Mouse (Mus musculus) MEL (cell line): ENCODE results near the gene Rin2. TPM values are rescaled to one million over a fixed set of nuclear protein-coding genes. Genes with fewer than 3 reads are reported as not detected.

Experiments used
- DNase-seq: peaks from one replicate; pipeline ENCODE4 v3.0.0; 2011; ENCODE audit warnings: low read depth, low spot score
- H3K27ac ChIP-seq: 2 replicates; pipeline ENCODE4 v1.5.1; 2012; ENCODE audit warnings: low read depth, mild to moderate bottlenecking, control low read depth, low read length, moderate library complexity; ENCODE audit not compliant: control insufficient read depth
- H3K27me3 ChIP-seq, 2 experiments: fragments of 150-350 bp in 1 of 2; sonication (generic) in 1 of 2; 2 replicates each; pipeline ENCODE4 v1.6.1; 2012; ENCODE audit warnings: low read length in 2 of 2, mild to moderate bottlenecking in 2 of 2, improper control_type of control experiment in 1 of 2, moderate library complexity in 1 of 2; ENCODE audit not compliant: insufficient read depth in 2 of 2, control insufficient read depth in 1 of 2
- H3K36me3 ChIP-seq, 2 experiments: 2 replicates each; pipeline ENCODE4 v1.6.1; 2012 to 2014; ENCODE audit warnings: low read length in 2 of 2, improper control_type of control experiment in 1 of 2, inconsistent platforms in 1 of 2, mild to moderate bottlenecking in 1 of 2; ENCODE audit not compliant: insufficient read depth in 2 of 2, control insufficient read depth in 1 of 2
- H3K4me1 ChIP-seq, 2 experiments: fragments of 150-350 bp in 1 of 2; sonication (generic) in 1 of 2; 2 replicates each; pipeline ENCODE4 v1.6.1; 2012; ENCODE audit warnings: low read length in 2 of 2, improper control_type of control experiment in 1 of 2, mild to moderate bottlenecking in 1 of 2; ENCODE audit not compliant: insufficient read depth in 2 of 2, control insufficient read depth in 1 of 2
- H3K4me3 ChIP-seq, 2 experiments: fragments of 150-350 bp in 1 of 2; sonication (generic) in 1 of 2; 2 replicates each; pipeline ENCODE4 v1.5.1; 2012; ENCODE audit warnings: low read depth in 2 of 2, low read length in 2 of 2, mild to moderate bottlenecking in 2 of 2, moderate library complexity in 2 of 2, control low read depth in 1 of 2, improper control_type of control experiment in 1 of 2; ENCODE audit not compliant: control insufficient read depth in 1 of 2, insufficient read depth in 1 of 2
- H3K79me2 ChIP-seq: 2 replicates; pipeline ENCODE4 v1.6.1; 2012; ENCODE audit warnings: mild to moderate bottlenecking, low read length, moderate library complexity; ENCODE audit not compliant: control insufficient read depth, poor library complexity, insufficient read depth
- H3K9ac ChIP-seq: 2 replicates; pipeline ENCODE4 v1.6.1; 2012; ENCODE audit warnings: low read depth, mild to moderate bottlenecking, control low read depth, low read length, moderate library complexity; ENCODE audit not compliant: control insufficient read depth, poor library complexity, severe bottlenecking
- H3K9me3 ChIP-seq: fragments of 150-350 bp; sonication (generic); replicated peaks from 2 replicates; pipeline ENCODE4 v1.6.1; 2012; ENCODE audit warnings: mild to moderate bottlenecking, low read length, improper control_type of control experiment, moderate library complexity; ENCODE audit not compliant: insufficient read depth
- BHLHE40 ChIP-seq: IDR thresholded peaks from 2 replicates; pipeline ENCODE4 v1.6.1; 2012; ENCODE audit warnings: low read depth, mild to moderate bottlenecking, inconsistent platforms, low read length, improper control_type of control experiment, borderline replicate concordance
- CHD2 ChIP-seq: IDR thresholded peaks from 2 replicates; pipeline ENCODE4 v1.6.1; 2011; ENCODE audit warnings: low read length, improper control_type of control experiment
- CTCF ChIP-seq, 3 experiments: IDR thresholded peaks in 2 of 3; conservative IDR thresholded peaks in 1 of 3; 2 replicates each; pipeline ENCODE4 v1.5.1; 2011 to 2012; ENCODE audit warnings: low read length in 3 of 3, low read depth in 2 of 3, mild to moderate bottlenecking in 2 of 3, improper control_type of control experiment in 1 of 3, inconsistent platforms in 1 of 3, mixed read lengths in 1 of 3, moderate library complexity in 1 of 3; ENCODE audit not compliant: control insufficient read depth in 1 of 3, insufficient read depth in 1 of 3, poor library complexity in 1 of 3, severe bottlenecking in 1 of 3
- E2F4 ChIP-seq: IDR thresholded peaks from 2 replicates; pipeline ENCODE4 v1.6.1; 2011; ENCODE audit warnings: low read depth, low read length, improper control_type of control experiment, borderline replicate concordance
- ELF1 ChIP-seq: IDR thresholded peaks from 2 replicates; pipeline ENCODE4 v1.6.1; 2014; ENCODE audit warnings: low read depth, mild to moderate bottlenecking, inconsistent platforms, low read length, improper control_type of control experiment, moderate library complexity
- EP300 ChIP-seq, 2 experiments: IDR thresholded peaks; 2 replicates each; pipeline ENCODE4 v1.6.1; 2011; ENCODE audit warnings: improper control_type of control experiment in 2 of 2, low read length in 2 of 2, low read depth in 1 of 2, mild to moderate bottlenecking in 1 of 2
- ETS1 ChIP-seq: IDR thresholded peaks from 2 replicates; pipeline ENCODE4 v1.6.1; 2012; ENCODE audit warnings: low read depth, mild to moderate bottlenecking, inconsistent platforms, low read length, improper control_type of control experiment, moderate library complexity
- GABPA ChIP-seq: IDR thresholded peaks from 2 replicates; pipeline ENCODE4 v1.6.1; 2012; ENCODE audit warnings: low read depth, mild to moderate bottlenecking, inconsistent platforms, low read length, improper control_type of control experiment, moderate library complexity
- GATA1 ChIP-seq: IDR thresholded peaks from 2 replicates; pipeline ENCODE4 v1.6.1; 2011; ENCODE audit warnings: low read depth, low read length, improper control_type of control experiment
- HCFC1 ChIP-seq: IDR thresholded peaks from 2 replicates; pipeline ENCODE4 v1.6.1; 2012; ENCODE audit warnings: low read depth, mild to moderate bottlenecking, inconsistent platforms, low read length, improper control_type of control experiment, moderate library complexity
- JUND ChIP-seq: IDR thresholded peaks from 2 replicates; pipeline ENCODE4 v1.6.1; 2011; ENCODE audit warnings: low read depth, mild to moderate bottlenecking, improper control_type of control experiment, low read length
- KAT2A ChIP-seq: conservative IDR thresholded peaks from 2 replicates; pipeline ENCODE4 v1.6.1; 2012; ENCODE audit warnings: low read depth, low read length, improper control_type of control experiment, inconsistent platforms
- MAFK ChIP-seq: IDR thresholded peaks from 2 replicates; pipeline ENCODE4 v1.6.1; 2011; ENCODE audit warnings: low read depth, mild to moderate bottlenecking, low read length, improper control_type of control experiment, borderline replicate concordance
- MAX ChIP-seq: IDR thresholded peaks from 2 replicates; pipeline ENCODE4 v1.6.1; 2011; ENCODE audit warnings: low read length, improper control_type of control experiment
- MAZ ChIP-seq: IDR thresholded peaks from 2 replicates; pipeline ENCODE4 v1.6.1; 2012; ENCODE audit warnings: low read depth, mild to moderate bottlenecking, inconsistent platforms, low read length, improper control_type of control experiment
- MEF2A ChIP-seq: IDR thresholded peaks from 2 replicates; pipeline ENCODE4 v1.6.1; 2014; ENCODE audit warnings: low read depth, mild to moderate bottlenecking, inconsistent platforms, low read length, improper control_type of control experiment; ENCODE audit not compliant: poor library complexity, insufficient replicate concordance, severe bottlenecking; ENCODE audit errors: extremely low read depth
- MXI1 ChIP-seq: IDR thresholded peaks from 2 replicates; pipeline ENCODE4 v1.6.1; 2011; ENCODE audit warnings: mild to moderate bottlenecking, low read depth, low read length, improper control_type of control experiment
- MYB ChIP-seq: IDR thresholded peaks from 2 replicates; pipeline ENCODE4 v1.6.1; 2011; ENCODE audit warnings: mild to moderate bottlenecking, low read depth, low read length, improper control_type of control experiment
- MYC ChIP-seq: IDR thresholded peaks from 2 replicates; pipeline ENCODE4 v1.6.1; 2011; ENCODE audit warnings: low read depth, mild to moderate bottlenecking, low read length, improper control_type of control experiment, moderate library complexity
- NELFE ChIP-seq: IDR thresholded peaks from 2 replicates; pipeline ENCODE4 v1.6.1; 2011; ENCODE audit warnings: low read depth, low read length, improper control_type of control experiment
- POLR2A ChIP-seq, 2 experiments: IDR thresholded peaks; 2 replicates each; pipeline ENCODE4 v1.6.1; 2011 to 2012; ENCODE audit warnings: low read length in 2 of 2, mild to moderate bottlenecking in 2 of 2, control low read depth in 1 of 2, improper control_type of control experiment in 1 of 2, low read depth in 1 of 2, moderate library complexity in 1 of 2; ENCODE audit not compliant: control insufficient read depth in 1 of 2, insufficient read depth in 1 of 2, poor library complexity in 1 of 2
- SIN3A ChIP-seq: IDR thresholded peaks from 2 replicates; pipeline ENCODE4 v1.6.1; 2012; ENCODE audit warnings: low read length, improper control_type of control experiment, inconsistent platforms
- SMC3 ChIP-seq: IDR thresholded peaks from 2 replicates; pipeline ENCODE4 v1.6.1; 2011; ENCODE audit warnings: low read depth, low read length, improper control_type of control experiment
- TBP ChIP-seq: IDR thresholded peaks from 2 replicates; pipeline ENCODE4 v1.8.0; 2011; ENCODE audit warnings: low read depth, low read length, improper control_type of control experiment
- TCF12 ChIP-seq: IDR thresholded peaks from 2 replicates; pipeline ENCODE4 v1.6.1; 2014; ENCODE audit warnings: low read depth, mild to moderate bottlenecking, inconsistent platforms, low read length, improper control_type of control experiment, moderate library complexity
- USF2 ChIP-seq, 2 experiments: IDR thresholded peaks; 2 replicates each; pipeline ENCODE4 v1.6.1; 2011 to 2012; ENCODE audit warnings: improper control_type of control experiment in 2 of 2, low read length in 2 of 2, borderline replicate concordance in 1 of 2, inconsistent platforms in 1 of 2, low read depth in 1 of 2, mild to moderate bottlenecking in 1 of 2; ENCODE audit not compliant: insufficient read depth in 1 of 2
- ZC3H11A ChIP-seq: IDR thresholded peaks from 2 replicates; pipeline ENCODE4 v1.6.1; 2012; ENCODE audit warnings: low read depth, mild to moderate bottlenecking, inconsistent platforms, low read length, improper control_type of control experiment
- ZKSCAN1 ChIP-seq: IDR thresholded peaks from 2 replicates; pipeline ENCODE4 v1.6.1; 2012; ENCODE audit warnings: low read depth, mild to moderate bottlenecking, inconsistent platforms, low read length, improper control_type of control experiment, moderate library complexity
- ZNF384 ChIP-seq: IDR thresholded peaks from 2 replicates; pipeline ENCODE4 v1.6.1; 2012; ENCODE audit warnings: low read depth, mild to moderate bottlenecking, inconsistent platforms, low read length, improper control_type of control experiment
- polyA plus RNA-seq, 2 experiments: library from polyadenylated mRNA; stranded (reverse) in 1 of 2; unstranded in 1 of 2; fragments of >175 nt in 1 of 2; fragments of >200 nt in 1 of 2; gene quantifications; 2 replicates each; pipeline versions ENCODE4 v1.2.1 to v1.2.4; 2012; ENCODE audit warnings: low replicate concordance in 2 of 2, low read depth in 1 of 2; ENCODE audit not compliant: insufficient read length in 2 of 2, insufficient read depth in 1 of 2, missing spikeins in 1 of 2
- total RNA-seq: library from RNA; depleted of rRNA; stranded (reverse); fragments of 300-350 nt; gene quantifications from 2 replicates; pipeline ENCODE4 v1.2.3, GENCODE M21; 2012

The Rin2 gene
- total and polyA plus RNA-seq, 3 experiments = 0.01 TPM; not detected in 2

DNA sequence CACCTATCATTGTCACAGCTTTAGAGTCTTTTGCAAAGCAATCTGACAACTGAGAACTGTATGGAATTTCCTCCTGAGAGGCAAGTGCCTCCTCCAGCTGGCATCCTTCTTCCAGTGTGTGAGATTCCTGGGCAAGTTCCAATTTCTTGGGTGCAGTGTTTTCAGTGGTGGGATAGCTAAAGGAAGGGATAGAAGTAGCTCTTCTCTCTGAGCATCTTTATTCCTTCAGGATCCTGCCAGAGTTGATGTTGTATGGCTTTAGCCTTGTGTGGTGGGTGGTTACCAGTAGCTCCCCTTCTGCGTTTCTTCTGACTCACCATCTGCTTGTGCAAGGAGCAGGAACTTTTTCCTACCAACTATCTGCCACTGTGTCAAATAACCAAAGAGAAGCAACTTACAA lies 9.1 kb downstream of the Rin2 start:
- no peak overlapping the region for H3K27ac ChIP-seq
- H3K9ac ChIP-seq = no peak overlapping the region
- no peaks in the 10 kb centered on the region for H3K4me1 ChIP-seq
- no peak for DNase-seq
- H3K4me3 ChIP-seq = no peak overlapping the region
- no peaks in the 10 kb centered on the region for H3K36me3 ChIP-seq
- no peak for TF ChIP-seq MYC
- TF ChIP-seq ELF1 = no peak
- TF ChIP-seq BHLHE40 = no peak
- no peak for TF ChIP-seq GABPA
- no peak for TF ChIP-seq JUND
- no peak for TF ChIP-seq HCFC1
- no peak for TF ChIP-seq EP300 (IDR thresholded peaks at IDR 0.05; ENCODE audit: low read depth in 1 of 2, low read length in 2 of 2)
- no peak for TF ChIP-seq SIN3A
- TF ChIP-seq USF2 (IDR thresholded peaks at IDR 0.05; ENCODE audit: borderline replicate concordance in 1 of 2, insufficient read depth in 1 of 2, low read depth in 1 of 2, low read length in 2 of 2) = no peak
- TF ChIP-seq KAT2A = no peak
- no peak for TF ChIP-seq E2F4
- no peak for TF ChIP-seq SMC3
- no peak for TF ChIP-seq MXI1
- no peak for TF ChIP-seq CTCF (IDR thresholded peaks at IDR 0.05 in 2 of 3, conservative IDR thresholded peaks at IDR 0.05 in 1 of 3; ENCODE audit: control insufficient read depth in 1 of 3, insufficient read depth in 1 of 3, low read depth in 2 of 3, low read length in 3 of 3, poor library complexity in 1 of 3, severe bottlenecking in 1 of 3)
- TF ChIP-seq GATA1 = no peak
- no peak for TF ChIP-seq ZKSCAN1
- no peak for TF ChIP-seq TBP
- no peak for TF ChIP-seq MEF2A
- no peaks in the 10 kb centered on the region for H3K79me2 ChIP-seq
- H3K27me3 ChIP-seq = no peaks in the 10 kb centered on the region
- H3K9me3 ChIP-seq = no peaks in the 10 kb centered on the region

GRCm38 (mm10) chr2:145684891-145685290 lies 9.9 kb downstream of the Rin2 start:
- TF ChIP-seq CTCF (IDR thresholded peaks at IDR 0.05 in 2 of 3, conservative IDR thresholded peaks at IDR 0.05 in 1 of 3; ENCODE audit: control insufficient read depth in 1 of 3, insufficient read depth in 1 of 3, low read depth in 2 of 3, low read length in 3 of 3, poor library complexity in 1 of 3, severe bottlenecking in 1 of 3) = no peak
- TF ChIP-seq NELFE = no peak
- TF ChIP-seq ETS1 = no peak
- no peak for TF ChIP-seq GATA1
- TF ChIP-seq POLR2A (IDR thresholded peaks at IDR 0.05; ENCODE audit: control insufficient read depth in 1 of 2, insufficient read depth in 1 of 2, low read depth in 1 of 2, low read length in 2 of 2, poor library complexity in 1 of 2) = no peak
- no peak for TF ChIP-seq ZNF384
- TF ChIP-seq TCF12 = no peak
- TF ChIP-seq MAFK = no peak
- no peak for TF ChIP-seq BHLHE40
- TF ChIP-seq SMC3 = no peak
- no peak for TF ChIP-seq MAX
- no peak for TF ChIP-seq MAZ
- no peak for TF ChIP-seq ZC3H11A
- TF ChIP-seq MXI1 = no peak
- no peak for TF ChIP-seq MYB
- TF ChIP-seq CHD2 = no peak
- TF ChIP-seq, all 39 proteins: peak for 0
- H3K27me3 ChIP-seq = no peaks in the 10 kb centered on the region
- H3K9me3 ChIP-seq = no peaks in the 10 kb centered on the region
- H3K79me2 ChIP-seq = no peaks in the 10 kb centered on the region
- H3K27ac ChIP-seq = no peak overlapping the region
- H3K4me3 ChIP-seq = no peak overlapping the region
- no peaks in the 10 kb centered on the region for H3K36me3 ChIP-seq
- DNase-seq = no peak
- H3K4me1 ChIP-seq = no peaks in the 10 kb centered on the region
- no peak overlapping the region for H3K9ac ChIP-seq
